Mouse (Mus musculus) c-Kit-positive CD71-negative TER-119-negative erythroid progenitor cells, embryonic 14.5 days (primary cell): Measurements from ENCODE around the gene Eya3.
"Not testable (repeated sequence)": the region's sequence is repeated elsewhere in the genome, so short reads cannot be mapped to it uniquely, and the experiment has no call there.

Experiments used
- DNase-seq: peaks from one replicate; pipeline ENCODE4 v3.0.0-alpha.2; 2013; ENCODE audit warnings: low read depth

The Eya3 gene

GRCm38 (mm10) chr4:132743992-132744911, 105.5 kb downstream of the Eya3 start:
- no peak for DNase-seq

GRCm38 (mm10) chr4:132746911-132747517, 108.2 kb downstream of the Eya3 start:
- DNase-seq, result no peak

GRCm38 (mm10) chr4:132747664-132748259, 109.0 kb downstream of the Eya3 start:
- DNase-seq, result no peak

DNA sequence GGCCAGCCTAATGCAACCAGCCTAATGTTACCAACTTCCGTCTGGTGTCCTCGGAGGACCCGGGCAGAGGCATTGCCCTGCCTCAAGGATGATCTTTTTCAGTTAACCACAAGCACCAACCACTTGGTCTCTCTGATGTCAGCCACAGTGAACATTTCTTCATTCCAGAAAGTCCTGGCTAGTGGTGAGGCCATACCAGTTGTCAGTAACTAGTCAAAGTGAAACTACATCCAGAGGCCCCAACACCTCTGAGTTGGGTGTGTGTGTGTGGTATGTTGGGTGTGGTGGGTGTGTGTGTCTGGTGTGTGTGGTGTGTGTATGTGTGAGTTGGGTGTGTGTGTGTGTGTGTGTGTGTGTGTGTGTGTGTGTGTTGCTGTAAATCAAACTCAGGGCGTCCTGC, 110.0 kb downstream of the Eya3 start:
- no peak for DNase-seq

GRCm38 (mm10) chr4:132749258-132749982, 110.6 kb downstream of the Eya3 start:
- no peak for DNase-seq

- no peak for DNase-seq
Measured at GRCm38 (mm10) chr4:132752992-132753391, 114.2 kb downstream of the Eya3 start.

DNA sequence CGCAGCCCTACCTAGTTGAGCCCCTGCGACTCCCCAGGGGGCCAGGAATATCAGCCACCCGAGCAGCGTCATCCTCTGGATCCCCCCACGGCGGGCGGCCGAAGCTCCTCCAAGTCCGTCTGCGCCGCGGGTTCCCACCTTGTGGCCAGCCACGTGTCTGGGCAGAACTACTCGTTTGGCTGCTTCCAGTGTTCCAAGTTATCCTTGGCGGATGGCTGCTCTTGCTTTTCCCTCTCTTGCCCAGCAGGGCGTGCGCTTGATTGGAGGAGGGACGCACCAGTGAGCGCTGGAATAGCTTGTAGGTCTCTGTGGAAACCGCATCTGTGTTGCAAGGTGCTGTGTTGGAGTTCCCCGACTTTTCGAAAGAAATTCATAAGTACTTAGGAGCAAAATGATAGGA, 118.2 kb downstream of the Eya3 start, which contains the start of gene Smpdl3b:
Gene Smpdl3b, minus strand, starts transcription at position 279 of the 400 bp plus-strand sequence.
- DNase-seq, result no peak

DNA sequence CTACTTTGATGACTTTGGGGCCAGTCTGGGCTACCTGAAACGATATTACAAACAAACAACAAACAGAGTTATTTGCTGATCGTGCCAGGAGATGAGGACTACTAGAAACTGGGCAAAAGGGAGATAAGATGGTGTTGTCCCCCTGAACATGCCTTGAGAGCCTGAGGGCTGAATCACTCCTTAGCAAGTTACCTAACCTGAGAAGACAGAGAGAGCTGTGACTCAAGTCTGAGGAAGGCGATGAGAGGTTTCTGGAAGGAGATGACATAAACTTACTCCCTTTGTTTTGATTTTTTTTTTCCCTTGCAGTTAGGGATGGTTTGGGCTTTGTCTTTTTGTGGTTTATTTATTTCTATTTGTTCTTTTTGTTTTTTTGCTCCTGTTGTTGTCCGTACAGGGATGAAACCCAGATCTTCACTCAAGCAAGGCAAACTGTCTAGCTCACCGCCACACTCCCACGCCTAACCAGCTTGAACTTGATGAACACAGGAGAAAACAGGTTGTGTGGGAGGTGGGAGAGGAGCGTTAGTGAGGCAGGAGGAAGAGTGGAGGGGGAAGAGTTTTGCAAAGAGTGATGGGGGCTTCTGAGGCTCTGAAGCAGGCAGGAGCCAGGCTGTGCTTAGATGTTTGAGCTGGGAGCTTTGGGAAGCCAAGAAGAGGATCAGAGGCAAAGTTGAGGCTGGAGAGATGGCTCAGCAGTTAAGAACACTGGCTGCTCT, 119.0 kb downstream of the Eya3 start:
- no peak for DNase-seq

GRCm38 (mm10) chr4:132760296-132760695, 121.5 kb downstream of the Eya3 start:
- DNase-seq, result no peak

DNA sequence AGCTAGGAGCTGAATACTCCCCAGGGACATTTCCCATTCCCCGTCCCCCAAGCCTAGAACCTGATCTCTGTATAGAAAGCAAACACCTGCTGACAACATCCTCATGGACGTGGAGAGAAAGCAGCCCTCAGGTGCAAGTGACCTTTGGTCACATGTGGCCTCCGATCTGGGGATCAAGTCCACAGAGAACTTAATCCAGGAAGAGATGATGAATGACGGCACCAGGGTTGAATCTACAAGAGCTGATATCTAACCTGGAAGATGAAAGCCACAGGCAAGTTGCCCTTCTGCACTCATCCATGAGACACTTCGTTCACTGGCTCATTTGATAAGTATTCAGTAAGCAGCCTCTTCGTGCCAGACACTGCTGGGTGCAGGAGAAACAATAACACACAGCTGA, 123.8 kb downstream of the Eya3 start:
- no peak for DNase-seq

GRCm38 (mm10) chr4:132763125-132763524, 124.3 kb downstream of the Eya3 start:
- DNase-seq, result not testable (repeated sequence)

GRCm38 (mm10) chr4:132767914-132768876, 129.4 kb downstream of the Eya3 start, which contains the start of gene Rpa2:
Rpa2 (plus strand) TSS chr4:132768332.
- peak; percentile 100 for DNase-seq

DNA sequence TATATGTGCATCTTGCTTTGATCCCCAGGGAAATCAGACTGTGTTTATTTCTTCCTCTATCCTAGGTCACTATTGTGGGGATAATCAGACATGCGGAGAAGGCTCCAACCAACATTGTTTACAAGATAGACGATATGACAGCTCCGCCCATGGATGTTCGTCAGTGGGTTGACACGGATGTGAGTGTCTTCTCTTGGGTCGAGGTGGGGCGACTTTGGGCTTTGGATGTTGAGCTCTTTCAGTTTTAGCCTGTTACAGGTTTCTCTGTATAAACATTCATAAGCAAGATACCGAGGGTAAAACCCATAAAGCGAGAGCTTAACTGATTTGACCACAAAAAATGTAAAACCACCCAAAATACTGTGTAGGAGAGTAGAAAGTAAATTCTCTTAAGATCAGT, 133.0 kb downstream of the Eya3 start:
- DNase-seq, result no peak
